Mouse (Mus musculus): Measurements from ENCODE around the gene Scaf11.
"Not testable (repeated sequence)": the region's sequence is repeated elsewhere in the genome, so short reads cannot be mapped to it uniquely, and the experiment has no call there.

The Scaf11 gene

DNA sequence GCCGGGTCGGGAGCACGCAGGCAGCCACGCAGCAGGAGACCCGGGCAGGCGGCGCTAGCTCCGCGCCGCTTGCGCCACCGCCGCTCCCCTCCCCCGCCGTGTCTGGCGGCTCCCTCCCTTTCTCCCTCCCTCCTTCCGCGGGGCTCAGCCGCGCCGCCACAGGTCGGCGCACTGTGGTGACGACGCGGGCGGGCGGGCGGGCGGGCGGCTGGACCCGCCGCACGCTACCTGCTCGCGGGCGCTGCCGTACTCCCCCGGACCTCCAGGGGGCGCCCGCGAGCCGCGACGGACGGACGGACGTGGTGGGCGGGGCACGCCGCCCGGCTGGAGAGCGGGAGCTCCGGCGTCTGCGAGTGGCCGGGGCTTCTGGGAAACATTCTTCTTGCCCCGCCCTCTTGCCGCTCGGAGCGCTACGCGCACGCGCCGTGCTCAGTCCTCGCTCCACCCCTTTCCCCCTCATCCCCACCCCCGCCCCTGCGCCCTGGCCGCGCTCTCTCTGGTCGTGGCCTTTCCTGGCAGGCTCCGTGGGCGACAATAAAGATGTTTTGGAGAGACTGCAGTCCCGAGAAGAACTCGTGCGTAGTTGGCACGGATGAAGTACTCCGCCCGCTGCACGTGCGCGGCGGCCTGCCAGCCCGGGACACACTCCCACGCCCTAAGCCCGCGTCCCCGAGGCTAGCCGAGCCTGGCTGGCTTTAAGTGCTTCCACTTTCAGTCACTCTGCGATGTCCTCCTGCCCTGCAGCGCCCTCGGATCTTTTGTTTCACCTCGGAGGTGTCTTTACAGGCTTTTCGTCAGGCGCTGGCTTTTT lies at the start of gene Scaf11:
Scaf11 (minus strand) TSS at position 114 of the 811 bp plus-strand sequence.
- DNase-seq (ENCODE audit: low spot score in 2 of 2): peak; percentile 61 to 86

DNA sequence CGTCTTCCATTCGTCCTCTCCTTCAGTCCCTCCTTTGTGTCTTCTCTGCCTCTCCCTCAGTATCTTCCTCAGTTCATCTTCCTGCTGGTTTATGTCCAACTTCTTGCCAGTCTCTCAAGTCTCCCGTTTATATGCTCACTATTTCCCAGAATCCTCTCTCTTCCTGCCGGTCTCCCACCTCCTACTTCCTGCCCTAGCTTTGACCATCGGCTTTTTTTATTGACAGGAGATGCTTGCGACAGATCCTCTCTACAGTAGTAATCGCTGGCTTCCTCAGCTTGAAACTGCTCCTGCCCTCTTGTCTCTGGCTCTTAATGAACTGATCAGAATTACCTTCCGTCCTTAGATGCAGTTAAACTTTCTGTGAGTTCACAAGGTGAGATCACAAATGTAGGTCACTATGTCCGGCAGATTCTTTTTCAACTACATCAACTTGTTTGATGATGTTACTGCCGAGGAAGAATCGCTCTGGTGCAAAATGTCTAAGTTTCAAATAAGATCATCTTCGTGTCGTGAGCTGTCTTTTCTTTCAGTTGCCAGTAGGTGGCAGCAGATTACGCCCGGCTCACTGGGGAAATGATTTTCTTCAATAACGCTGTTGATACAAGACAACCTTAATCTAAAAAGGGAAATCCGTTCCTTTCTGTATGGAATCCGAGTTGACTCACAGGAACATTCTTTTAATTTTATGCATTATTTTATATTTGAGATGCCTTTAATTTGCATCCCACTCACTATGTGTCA lies 46.6 kb upstream of the Scaf11 start:
- peak in 1 of 2 experiments; percentile 33 for DNase-seq (ENCODE audit: low spot score in 2 of 2)

DNA sequence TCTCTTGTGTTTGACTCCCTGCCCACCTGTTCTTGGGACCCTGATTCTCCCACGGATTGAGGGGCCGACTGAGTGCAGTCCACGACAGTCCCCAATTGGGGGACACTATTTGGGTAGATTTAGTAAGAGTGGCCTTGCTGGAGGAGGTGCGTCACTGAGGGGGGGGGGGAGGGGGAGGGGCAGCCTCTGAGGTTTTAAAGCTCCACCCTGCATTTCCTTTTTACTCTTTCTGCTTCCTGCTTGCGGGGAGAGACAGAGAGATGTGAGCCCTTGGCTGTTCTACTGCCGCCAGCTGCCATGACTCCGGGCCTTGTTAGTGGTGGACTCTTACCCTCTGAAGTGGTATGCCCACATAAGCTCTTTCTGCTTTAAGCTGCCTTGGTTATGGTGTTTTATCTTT lies 37.0 kb upstream of the Scaf11 start:
- no peak for DNase-seq (ENCODE audit: low spot score in 2 of 2)

DNA sequence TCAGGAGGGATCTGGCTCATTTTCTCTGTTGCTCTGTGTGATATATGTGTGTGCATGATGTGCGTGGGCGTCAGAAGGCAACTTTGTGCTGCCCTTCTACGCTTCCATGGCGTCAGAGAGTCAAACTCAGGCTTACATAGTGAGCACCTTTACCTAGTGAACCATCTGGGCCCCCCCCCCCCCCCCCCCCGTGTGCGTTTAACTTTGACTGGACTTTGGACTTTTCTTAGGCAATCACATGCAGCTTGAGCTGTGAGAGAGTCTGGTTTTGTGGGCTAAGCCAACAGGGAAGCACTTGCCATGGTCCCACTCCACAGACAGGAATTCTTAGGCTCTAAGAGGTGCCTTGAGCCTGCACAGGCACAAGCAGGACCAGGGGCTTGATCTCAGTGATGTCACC lies 33.6 kb upstream of the Scaf11 start:
- no peak for DNase-seq (ENCODE audit: low spot score in 2 of 2)

DNA sequence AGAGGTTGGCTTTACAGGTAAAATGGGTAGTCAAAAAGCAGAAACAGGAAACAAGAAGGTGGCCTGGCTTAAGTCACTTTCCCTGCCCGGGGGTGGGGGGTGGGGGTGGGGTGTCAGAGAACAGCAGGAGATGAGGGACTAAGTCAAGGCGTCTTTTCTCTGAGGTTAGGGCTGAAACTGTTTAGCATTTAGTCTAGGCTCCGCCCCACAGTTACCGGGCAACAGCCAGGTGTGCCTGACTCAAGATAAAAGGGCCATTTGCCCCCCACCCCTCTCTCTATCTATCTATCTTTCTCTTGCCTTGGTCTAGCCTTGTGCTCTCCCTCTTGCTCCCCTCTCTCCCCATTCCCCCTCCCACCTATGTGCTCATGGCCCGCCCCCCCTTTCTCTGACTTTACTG lies 32.9 kb upstream of the Scaf11 start:
- no peak for DNase-seq (ENCODE audit: low spot score in 2 of 2)

DNA sequence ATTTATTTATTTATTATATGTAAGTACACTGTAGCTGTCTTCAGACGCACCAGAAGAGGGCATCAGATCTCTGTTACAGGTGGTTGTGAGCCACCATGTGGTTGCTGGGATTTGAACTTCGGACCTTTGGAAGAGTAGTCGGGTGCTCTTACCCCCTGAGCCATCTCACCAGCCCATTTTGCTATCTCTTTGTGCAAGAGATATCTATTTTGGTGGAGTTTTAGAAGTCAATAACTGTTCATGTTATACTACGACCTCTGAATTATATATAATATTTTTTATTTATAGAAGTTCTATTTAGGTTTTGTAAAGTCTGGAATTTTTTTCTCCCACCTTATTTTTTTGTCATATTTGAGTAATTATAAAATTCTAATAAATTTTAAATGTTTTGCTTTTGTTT lies 32.3 kb upstream of the Scaf11 start:
- DNase-seq (ENCODE audit: low spot score in 2 of 2): not testable (repeated sequence)

DNA sequence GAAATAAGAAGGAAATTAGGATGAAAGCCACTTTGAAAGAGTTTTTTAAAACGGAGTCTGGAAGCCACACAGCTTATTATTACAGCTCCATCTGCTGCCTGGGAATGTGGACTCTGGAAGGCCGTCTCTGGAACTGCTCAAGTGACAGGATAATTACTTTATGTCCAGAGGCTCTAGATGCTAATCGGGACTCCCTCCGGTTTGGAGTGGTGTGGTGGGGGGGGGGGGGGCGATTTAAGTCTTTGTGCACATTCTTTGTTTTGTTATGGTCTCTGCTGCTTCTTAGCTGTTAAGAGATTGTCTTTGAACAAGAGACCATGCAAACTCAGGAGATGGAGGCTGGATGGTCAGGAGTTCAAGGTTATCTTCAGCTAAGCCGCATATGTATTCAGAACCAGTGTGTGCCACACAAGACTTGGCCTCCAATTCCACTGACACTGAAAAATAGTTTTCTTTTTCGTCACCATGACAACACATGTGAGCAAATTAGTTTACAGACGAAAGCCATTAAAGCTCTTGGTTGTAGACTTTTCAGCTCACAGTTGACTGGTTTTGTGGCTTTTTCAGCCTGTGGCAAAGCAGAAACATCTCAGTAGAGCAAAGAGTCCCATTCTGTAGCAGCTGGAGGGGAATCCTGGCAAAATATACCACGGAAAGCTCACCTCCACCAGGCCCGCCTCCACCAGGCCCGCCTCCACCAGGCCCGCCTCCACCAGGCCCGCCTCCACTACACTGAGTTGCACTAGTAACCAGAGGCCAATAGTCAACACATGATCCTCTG lies 31.4 kb upstream of the Scaf11 start:
- DNase-seq (ENCODE audit: low spot score in 2 of 2): no peak

DNA sequence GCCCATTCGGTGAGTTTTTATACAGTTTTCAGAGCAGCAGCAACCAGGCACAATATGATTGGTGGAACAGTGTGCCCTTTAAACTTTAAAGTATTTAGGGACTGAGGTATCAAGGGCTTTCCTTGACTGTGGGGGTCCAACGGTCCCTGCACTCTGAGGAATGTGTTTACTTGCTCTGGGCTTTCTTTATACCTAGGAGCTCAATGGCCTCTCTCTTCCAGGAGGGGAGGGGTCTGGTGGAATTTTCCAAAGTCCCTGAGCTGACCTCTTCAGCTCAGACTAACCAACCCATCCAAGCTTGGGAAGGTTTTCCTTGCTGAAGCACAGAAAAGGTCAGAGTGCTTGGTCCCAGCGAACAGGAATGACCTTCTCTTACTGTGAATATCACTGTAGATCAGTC lies 30.8 kb upstream of the Scaf11 start:
- DNase-seq (ENCODE audit: low spot score in 2 of 2): no peak

DNA sequence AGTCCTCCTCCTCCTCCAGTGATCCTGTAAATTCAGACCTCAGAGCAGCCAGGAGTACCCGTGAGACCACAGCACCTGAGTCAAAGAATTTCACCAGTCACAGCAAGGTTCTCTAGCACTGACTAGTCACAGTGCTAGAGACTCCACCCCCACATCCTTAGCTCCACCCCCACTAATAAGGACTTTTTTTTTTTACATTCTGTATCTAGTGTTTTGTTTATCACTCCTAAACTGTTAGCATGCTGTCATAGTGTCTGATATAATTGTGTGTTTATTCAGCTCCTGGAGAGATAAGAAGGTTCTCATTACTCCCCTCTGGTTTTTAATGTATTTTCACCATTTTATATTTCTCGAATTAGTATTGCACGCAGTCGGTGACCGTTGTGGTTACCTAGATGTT lies 29.5 kb upstream of the Scaf11 start:
- no peak for DNase-seq (ENCODE audit: low spot score in 2 of 2)

DNA sequence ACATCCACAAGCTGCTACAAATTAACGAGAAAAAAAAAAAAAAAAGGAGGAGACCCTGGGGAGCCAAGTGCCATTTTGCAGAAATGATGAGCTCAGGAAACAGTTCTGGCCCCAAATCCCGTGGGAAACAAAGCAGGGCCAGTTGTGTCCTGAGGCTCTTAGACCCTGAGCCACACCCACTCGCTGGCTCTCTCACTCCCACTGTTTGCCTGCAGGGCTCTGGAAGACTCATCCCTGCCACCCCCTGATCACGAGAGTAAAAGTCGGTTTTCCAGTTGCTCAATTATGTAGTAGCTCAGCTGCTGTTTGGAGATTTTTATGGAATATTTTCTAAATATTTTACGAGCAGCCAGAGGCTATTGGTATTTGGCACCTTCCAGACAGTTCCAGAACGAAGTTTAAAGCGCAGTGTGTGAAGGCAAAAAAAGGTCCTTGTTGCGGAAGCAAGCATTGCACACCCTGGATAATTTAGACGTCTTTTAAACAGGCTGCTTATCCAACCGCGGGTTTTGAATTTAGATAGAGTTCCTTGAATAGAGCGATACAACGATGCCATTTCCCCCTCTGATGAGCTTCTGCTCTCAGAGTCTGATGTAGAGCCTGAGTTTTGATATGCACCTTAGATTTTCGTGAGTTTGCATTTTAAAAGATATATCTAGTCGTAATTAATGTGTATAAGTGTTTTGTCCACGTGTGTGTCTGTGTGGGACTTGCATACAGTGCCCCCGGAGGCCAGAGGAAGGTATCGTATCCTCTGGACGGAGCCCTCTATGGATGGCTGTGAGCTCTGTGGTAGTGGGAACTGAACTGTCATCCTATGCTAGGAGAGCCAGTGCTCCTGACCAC lies 28.5 kb upstream of the Scaf11 start:
- DNase-seq (ENCODE audit: low spot score in 2 of 2): no peak

DNA sequence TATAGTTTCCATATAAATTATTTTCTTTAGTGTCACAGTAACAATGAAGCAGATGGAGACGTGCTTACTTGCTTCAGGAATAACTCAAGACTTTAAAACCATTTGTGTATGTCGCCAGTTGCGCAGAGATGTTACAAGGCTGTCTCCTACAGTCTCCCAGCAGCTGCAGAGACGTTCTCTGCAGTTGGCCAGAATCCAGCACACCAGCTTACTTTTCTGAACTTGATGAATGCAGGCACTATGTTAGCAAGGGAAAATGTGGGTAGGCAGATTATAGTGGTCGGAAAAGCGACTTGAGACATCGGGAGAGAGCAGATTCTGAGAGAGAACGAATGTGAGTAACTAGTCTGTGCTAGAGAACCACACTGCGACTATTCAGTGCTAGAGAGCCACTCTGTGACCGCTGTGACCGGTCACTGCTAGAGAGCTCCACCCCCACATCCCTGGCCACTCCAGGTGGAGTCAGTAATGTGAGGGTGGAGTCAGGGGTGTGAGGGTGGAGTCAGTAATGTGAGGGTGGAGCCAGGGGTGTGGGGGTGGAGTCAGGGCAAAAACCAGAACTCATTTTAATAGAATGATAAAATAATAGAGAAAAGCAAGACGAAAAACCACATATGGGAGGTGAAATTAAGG lies 26.5 kb upstream of the Scaf11 start:
- no peak for DNase-seq (ENCODE audit: low spot score in 2 of 2)

DNA sequence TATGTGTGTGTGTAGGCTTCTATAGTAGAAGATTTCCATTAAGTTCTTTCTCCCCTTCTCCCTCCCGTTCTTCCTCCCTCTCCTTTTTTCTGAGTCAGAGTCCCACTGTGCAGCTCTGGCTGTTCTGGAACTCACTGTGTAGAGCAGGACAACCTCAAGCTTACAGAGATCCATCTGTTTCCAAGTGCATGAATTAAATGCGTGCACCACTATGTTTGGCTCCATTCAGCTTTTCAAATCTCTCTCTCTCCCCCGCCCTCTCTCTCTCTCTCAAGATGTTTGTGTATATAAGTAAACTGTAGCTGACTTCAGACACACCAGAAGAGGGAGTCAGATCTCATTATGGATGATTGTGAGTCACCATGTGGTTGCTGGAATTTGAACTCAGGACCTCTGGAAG lies 20.2 kb upstream of the Scaf11 start:
- DNase-seq (ENCODE audit: low spot score in 2 of 2): no peak

DNA sequence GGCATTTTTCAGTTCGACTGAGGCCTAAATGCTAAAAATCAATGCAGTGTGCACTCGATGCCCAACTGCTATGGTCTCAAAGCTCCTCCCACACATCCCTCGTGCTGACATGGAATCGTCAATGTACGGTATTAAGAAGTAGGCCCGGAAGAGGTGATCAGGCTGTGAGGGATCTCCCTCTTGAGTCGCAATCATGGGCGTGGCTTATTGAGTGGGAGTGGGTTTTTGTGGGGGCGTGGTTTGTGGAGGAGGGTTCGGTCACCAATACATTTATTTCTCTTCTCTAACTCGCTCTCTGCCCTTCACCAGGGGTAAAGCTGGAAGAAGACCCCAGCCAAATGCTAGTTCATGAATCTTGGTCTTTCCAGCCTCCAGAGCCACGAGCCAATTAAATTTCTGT lies 17.4 kb upstream of the Scaf11 start:
- no peak for DNase-seq (ENCODE audit: low spot score in 2 of 2)

DNA sequence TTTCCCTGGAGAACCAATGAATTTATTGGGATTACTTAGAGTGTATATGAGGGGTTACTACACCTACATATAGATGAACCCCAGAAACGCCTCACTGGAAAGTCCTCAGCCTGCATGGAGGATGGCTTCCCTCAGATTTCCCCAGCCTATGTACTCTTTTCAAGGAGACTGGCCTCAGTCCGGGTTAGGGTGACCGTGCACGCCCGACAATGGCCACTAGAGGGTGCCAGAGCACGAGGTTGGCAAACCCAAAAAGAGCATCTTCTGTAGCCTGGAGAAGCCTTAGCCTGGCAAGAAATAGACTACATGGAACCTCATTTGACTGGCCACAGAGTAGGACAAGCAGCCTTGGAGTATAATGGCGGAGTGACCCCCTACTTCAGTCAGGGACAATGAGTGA lies 15.7 kb upstream of the Scaf11 start:
- DNase-seq (ENCODE audit: low spot score in 2 of 2): peak; percentile 84

DNA sequence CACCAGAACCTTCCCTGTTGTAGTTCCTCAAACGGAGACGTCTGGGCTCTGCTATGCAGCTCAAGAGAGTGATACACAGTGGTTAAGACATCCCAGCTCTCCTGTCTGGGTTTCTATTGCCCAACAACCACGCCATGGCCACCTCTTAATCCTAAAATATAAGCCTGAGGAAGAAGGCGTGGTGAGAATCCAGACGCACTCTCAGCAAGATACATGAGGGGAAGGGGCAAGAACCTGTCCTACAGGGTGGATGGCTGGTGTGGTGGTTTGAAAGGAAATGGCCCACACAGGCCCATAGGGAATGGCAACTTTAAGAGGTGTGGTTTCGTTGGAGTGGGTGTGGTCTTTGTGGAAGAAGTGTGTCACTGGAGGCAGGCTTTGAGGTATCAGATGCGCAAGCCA lies 14.9 kb upstream of the Scaf11 start:
- no peak for DNase-seq (ENCODE audit: low spot score in 2 of 2)

DNA sequence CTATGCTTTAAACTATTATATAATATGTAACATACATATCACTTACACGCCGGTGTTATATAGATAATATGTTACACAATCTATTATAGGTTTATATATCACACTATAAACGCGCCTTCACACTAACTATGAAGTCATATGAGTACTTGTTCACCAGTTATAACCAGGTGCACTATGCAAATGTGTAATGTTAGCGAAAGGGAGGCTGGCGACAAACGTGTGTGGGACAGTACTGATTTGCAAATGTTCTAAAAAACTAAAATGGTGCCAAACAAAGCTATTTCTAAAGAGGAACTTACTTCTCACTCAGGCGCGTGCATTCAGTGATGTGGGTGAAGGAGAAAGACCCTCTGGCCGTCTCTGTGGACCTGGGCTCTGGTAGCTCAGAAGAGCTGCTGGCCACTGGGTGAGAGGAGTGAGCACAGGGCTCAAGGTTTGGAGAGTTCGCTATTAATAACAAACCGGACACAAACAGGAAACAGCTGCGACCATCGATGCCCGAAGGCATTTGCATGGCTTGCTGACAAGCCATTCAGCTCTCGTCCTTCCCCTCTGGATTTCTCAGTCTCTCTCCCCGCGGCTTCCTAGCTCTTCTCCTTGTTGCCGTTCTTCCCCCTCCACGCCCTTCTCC lies 13.8 kb upstream of the Scaf11 start:
- DNase-seq (ENCODE audit: low spot score in 2 of 2): no peak

DNA sequence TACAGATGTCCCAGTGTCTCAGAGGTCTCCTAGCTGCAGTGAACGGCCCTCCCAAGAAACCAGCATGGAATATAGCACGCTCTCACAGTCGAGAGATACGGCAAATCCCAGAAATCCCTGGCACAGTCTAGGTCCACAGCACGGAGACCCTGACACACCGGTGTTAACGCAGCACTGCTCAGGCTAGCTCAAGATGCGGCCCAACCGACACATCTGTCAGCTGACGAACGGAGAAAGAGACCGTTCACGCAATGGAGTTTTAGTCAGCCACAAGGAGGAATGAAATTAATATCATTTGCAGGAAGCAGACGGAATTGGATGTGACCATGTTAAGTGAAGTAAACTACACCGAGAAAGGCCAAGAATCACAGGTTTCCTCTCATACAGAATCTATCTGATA lies 13.3 kb upstream of the Scaf11 start:
- no peak for DNase-seq (ENCODE audit: low spot score in 2 of 2)

DNA sequence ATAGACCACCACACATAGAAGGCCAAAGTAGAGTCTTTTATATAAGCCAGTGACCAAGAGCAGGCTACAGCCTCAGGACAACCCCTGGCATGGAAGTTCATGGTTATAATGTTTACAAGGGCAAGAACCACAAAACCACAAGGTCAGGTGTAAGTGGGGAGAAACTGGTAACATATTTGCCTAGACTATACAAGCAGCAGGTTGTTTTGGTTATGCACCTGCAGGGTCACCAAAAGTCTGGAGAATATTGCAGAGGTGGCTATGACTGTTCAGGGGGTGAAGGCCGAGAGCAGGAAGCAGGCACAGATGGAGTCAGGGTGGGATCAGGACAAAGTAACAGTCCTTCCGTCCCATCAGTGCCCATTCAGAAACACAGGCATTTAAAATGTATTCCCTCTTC lies 7.7 kb upstream of the Scaf11 start:
- no peak for DNase-seq (ENCODE audit: low spot score in 2 of 2)

DNA sequence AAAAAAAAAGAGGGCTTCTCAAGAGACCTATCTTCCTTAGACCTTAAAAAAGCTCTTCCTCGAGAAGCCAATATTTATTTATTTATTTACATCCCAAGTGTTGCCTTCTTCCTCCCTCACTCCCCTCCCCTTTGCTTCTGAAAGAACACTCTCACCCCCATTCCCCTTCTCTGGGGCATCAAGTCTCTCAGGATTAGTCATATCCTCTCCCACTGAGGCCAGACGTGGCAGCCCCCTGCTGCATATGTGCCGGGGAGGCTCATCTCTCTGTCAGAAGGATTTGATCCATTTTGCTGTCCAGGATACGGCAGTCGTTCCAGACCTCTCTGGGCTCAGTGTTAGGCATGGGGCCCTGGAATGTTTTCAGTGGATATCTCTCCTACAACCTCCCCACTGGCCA lies 7.2 kb upstream of the Scaf11 start:
- no peak for DNase-seq (ENCODE audit: low spot score in 2 of 2)

DNA sequence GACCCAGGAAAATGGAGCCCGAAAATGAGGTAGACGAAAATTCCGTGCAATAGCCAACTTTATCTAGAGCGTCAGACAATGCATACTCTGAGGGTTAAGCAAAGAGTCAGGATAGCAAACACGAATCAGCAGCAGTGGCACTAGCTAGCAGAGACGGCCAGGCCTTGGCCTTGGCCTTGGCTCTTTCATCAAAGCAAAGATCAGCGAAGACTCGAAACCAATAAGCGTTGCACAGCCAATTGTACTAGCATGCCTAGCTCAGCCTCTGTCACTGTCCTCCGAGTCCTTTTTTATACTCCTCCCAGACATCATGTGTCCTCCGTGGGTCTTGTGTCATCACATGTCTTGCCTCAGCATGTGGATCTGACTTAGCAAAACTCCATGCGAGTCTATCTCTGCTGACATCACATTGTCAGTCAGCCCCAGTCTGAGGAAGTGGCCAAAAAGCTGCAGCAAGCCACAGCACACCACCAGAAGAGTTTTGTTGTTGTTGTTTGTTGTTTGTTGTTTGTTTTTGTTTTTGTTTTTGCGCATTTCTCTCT lies 5.8 kb upstream of the Scaf11 start:
- DNase-seq (ENCODE audit: low spot score in 2 of 2): no peak

Data from frontal cortex, postnatal 25 days (tissue).